Mouse (Mus musculus): ENCODE measurements around the gene Vmn1r219. TPM values are rescaled to one million over a fixed set of nuclear protein-coding genes. Genes with fewer than 3 reads are reported as not detected.
"Not testable (repeated sequence)": the region's sequence is repeated elsewhere in the genome, so short reads cannot be mapped to it uniquely, and the experiment has no call there.

Vmn1r219 gene
- not detected in 2 replicates for polyA plus RNA-seq (2016; fragmentation: Nextera tagmentation; extraction: Ambion mirVana)

DNA sequence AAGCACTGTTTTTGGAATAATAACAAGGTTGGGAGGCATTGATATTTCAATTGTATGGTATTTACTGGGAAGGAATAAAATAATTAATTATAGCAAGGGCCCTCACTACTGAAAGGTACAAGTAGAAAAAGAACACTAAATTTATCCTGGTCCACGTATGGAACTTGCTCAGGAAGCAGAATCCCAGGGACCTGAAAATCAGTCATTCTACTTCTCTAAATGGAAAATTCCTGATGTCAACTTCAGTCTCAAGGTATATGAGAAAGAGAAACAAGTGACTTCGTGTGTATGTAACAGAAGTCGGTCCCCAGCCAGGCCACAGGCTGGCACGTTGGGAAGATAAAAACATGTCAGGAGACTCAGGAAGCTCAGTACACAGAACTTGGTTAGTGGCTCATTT is at the start of gene Vmn1r219:
Vmn1r219 (plus strand) TSS at position 301 of the 400 bp plus-strand sequence.
- ATAC-seq (ENCODE audit: low FRiP score, low read depth): no peak
- Histone ChIP-seq H3K9ac (replicated peaks) (no peak within 1 kb of the TSS), H3K4me1 (no peaks in the 10 kb centered on the region), H3K9me3 (no peaks in the 10 kb centered on the region), H3K27ac (replicated peaks) (no peak within 1 kb of the TSS), H3K27me3 (no peaks in the 10 kb centered on the region), H3K4me3 (no peak within 1 kb of the TSS), H3K36me3 (no peaks in the 10 kb centered on the region), H3K4me2 (replicated peaks) (no peak within 1 kb of the TSS)
- WGBS: 84% methylated on average over 4 of the region's 4 CpGs

DNA sequence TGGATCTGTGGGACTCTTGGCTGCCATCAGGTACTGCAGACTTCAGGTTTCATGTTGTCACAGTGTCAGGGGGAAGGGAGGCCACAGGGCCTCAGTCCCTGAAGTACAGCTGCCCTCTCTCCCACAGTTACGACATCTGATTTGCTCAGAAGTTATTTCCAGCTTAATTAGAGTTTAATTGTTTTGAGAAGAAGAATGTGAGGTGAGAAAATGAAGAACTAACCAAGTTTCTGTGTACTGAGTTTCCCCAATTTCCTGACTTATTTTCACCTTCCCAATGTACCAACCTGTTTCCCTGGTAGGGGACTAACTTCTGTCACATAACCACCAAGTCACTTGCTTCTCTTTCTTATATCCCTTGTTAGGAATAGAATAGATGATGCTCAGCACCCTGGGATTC is 41.0 kb upstream of the Vmn1r219 start, which contains the start of gene Vmn1r217:
Vmn1r217 (minus strand) TSS at position 101 of the 400 bp plus-strand sequence.
- not testable (repeated sequence) for H3K4me3 ChIP-seq; H3K9me3 ChIP-seq; H3K9ac ChIP-seq (replicated peaks); H3K36me3 ChIP-seq; H3K4me2 ChIP-seq (replicated peaks); H3K4me1 ChIP-seq; H3K27me3 ChIP-seq; H3K27ac ChIP-seq (replicated peaks); ATAC-seq (ENCODE audit: low FRiP score, low read depth)
- WGBS: 76% methylated on average over 1 of the region's 1 CpGs

DNA sequence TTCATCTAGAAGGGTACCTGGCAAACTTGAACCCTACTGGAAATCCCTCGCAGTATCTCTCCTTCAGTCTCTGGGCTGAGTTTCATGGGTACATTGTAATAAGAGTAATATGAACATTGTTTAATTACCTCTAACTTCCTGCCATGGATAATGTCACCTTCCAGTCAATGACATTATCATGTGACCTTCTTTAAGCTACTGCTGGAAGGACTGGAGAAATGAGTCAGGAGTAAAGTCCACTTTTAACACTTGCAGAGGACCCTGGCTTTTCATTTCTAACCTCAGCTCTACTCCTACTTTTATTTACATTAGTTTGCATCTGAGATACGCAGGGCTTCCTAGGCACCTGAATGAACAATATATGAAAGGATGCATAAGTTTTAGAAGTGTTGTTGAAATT is 38.5 kb upstream of the Vmn1r219 start:
- H3K9me3 ChIP-seq: no peaks in the 10 kb centered on the region
- 90% methylated on average over 2 of the region's 2 CpGs for WGBS

DNA sequence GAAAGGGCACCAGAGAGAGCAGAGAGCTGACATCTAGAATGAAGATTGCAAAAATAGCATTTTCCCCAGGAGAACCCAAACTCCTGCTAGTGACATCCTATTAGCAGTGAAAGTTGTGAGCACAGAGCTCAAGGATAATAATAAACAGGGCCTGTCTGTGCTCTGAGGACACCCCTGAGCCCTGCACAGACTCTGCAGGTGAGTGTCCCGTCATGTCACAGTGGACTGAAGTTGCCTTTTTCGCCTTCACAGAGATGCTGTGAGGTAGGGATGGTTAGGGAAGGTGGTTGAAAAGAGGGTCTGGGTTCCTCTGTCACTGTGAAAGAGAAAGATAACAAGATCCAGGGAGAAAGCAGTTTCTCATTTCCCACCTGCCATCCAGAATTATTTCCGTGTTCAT is 26.0 kb upstream of the Vmn1r219 start, which contains the start of gene Vmn1r218:
Vmn1r218 (plus strand) TSS at position 57 of the 400 bp plus-strand sequence.
- Histone ChIP-seq H3K4me2 (replicated peaks) (no peak within 1 kb of the TSS), H3K9ac (replicated peaks) (no peak within 1 kb of the TSS), H3K4me3 (no peak within 1 kb of the TSS), H3K27ac (replicated peaks) (no peak within 1 kb of the TSS), H3K36me3 (no peaks in the 10 kb centered on the region), H3K27me3 (no peaks in the 10 kb centered on the region), H3K9me3 (no peaks in the 10 kb centered on the region), H3K4me1 (no peaks in the 10 kb centered on the region)
- no peak for ATAC-seq (ENCODE audit: low FRiP score, low read depth)
- WGBS: 75% methylated on average over 3 of the region's 3 CpGs

More for the DNA sequence above, 38.5 kb upstream of the Vmn1r219 start:
- Histone ChIP-seq H3K9ac (replicated peaks) (no peak overlapping the region), H3K4me1 (no peaks in the 10 kb centered on the region), H3K27me3 (no peaks in the 10 kb centered on the region), H3K27ac (replicated peaks) (no peak overlapping the region), H3K36me3 (no peaks in the 10 kb centered on the region), H3K4me2 (replicated peaks) (no peak overlapping the region), H3K4me3 (no peak overlapping the region)
- no peak for ATAC-seq (ENCODE audit: low FRiP score, low read depth)

DNA sequence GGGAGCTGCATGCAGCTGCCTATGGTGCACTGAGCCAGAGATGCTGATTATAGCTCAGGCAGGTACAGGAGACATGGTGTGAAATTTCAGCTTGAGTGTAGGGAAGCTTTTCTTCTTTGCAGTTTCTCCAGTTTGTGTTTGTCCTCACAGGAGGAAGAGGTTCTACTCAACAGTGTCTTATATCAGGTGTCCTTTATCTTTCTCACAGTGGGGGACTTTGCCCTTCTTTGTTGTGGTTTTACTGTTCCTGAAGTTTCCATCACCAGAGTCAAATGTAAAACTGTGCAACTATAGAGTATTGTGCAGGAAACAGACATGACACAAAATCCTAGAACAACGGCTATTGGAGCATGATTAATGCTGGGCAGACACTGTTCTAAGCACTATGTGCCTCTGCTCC is 25.6 kb upstream of the Vmn1r219 start:
- Histone ChIP-seq H3K9ac (replicated peaks) (no peak overlapping the region), H3K4me1 (no peaks in the 10 kb centered on the region), H3K27ac (replicated peaks) (no peak overlapping the region), H3K27me3 (no peaks in the 10 kb centered on the region), H3K4me2 (replicated peaks) (no peak overlapping the region), H3K4me3 (no peak overlapping the region), H3K36me3 (no peaks in the 10 kb centered on the region), H3K9me3 (no peaks in the 10 kb centered on the region)
- WGBS: 70% methylated on average over 1 of the region's 1 CpGs
- no peak for ATAC-seq (ENCODE audit: low FRiP score, low read depth)

DNA sequence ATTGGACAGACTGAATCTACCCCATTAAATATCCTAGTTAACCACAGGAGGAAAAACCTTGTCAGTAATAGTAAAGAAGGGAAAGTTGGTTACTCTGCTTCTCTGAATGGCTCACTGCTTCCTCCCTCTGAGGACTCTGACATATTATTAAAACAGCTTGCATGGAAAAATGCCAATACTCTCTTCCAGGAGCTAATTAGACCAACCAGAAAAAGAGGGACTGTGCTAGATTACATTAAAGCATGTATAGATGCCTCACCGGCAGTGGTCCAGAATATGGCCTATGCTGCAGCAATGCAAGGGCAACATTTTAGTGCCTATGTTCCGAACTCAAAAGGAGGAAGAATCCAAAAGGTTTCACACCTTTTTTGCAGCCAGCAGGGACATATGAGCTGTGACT is 20.2 kb upstream of the Vmn1r219 start:
- WGBS: 91% methylated on average over 2 of the region's 2 CpGs

DNA sequence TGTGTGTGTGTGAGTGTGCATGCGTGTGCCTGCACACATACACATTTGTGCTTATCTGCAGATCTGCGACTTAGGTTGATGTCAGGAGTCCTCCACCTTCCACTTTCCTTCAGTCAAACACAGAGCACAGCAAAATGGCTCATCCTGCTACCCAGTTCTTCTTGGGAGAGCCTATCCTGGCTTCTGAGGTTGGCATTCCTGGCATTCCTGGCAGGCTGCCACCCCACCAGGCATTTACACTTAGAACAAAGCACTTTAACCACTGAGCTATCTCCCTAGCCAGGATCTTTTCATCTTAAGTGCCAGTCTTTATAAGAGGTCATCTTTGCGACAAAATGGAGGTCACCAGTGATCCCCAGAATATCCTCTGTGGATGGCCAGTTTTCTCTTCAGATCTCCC is 1.3 kb upstream of the Vmn1r219 start:
- no peak overlapping the region for H3K9ac ChIP-seq (replicated peaks)
- 70% methylated on average over 3 of the region's 3 CpGs for WGBS
- H3K4me3 ChIP-seq: no peak overlapping the region
- peak; percentile 34; the same call in 1 of the 2 replicates for ATAC-seq (ENCODE audit: low FRiP score, low read depth)
- H3K4me1 ChIP-seq: no peaks in the 10 kb centered on the region
- H3K27ac ChIP-seq (replicated peaks): no peak overlapping the region
- H3K9me3 ChIP-seq: no peaks in the 10 kb centered on the region
- no peaks in the 10 kb centered on the region for H3K27me3 ChIP-seq
- H3K4me2 ChIP-seq (replicated peaks): no peak overlapping the region
- H3K36me3 ChIP-seq: no peaks in the 10 kb centered on the region

More for the DNA sequence above, 20.2 kb upstream of the Vmn1r219 start:
- Histone ChIP-seq H3K9me3 (no peaks in the 10 kb centered on the region), H3K27me3 (no peaks in the 10 kb centered on the region), H3K27ac (replicated peaks) (no peak overlapping the region), H3K4me3 (no peak overlapping the region), H3K9ac (replicated peaks) (no peak overlapping the region), H3K4me1 (no peaks in the 10 kb centered on the region), H3K36me3 (no peaks in the 10 kb centered on the region), H3K4me2 (replicated peaks) (no peak overlapping the region)
- ATAC-seq (ENCODE audit: low FRiP score, low read depth): no peak

DNA sequence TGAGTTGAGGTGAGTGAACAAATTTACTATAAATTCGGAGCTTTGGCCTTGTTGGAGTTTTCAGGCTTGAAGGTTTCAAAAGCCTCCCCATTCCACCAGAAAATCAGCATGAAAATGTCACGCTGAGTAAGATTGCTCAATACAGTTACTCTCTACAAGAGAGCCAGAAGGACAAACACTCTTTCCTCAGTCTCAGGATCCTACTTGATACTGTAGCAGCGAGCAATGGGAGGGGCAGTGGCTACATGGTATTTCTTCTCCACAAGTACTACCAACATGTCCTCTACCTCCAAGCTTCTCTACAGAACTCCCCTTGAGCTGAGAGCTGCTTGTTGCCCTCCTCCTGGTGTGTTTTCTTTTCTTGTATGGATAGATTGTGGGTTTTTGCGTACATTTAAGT is 7.4 kb downstream of the Vmn1r219 start:
- not testable (repeated sequence) for H3K27ac ChIP-seq (replicated peaks); H3K4me1 ChIP-seq; H3K4me2 ChIP-seq (replicated peaks); H3K4me3 ChIP-seq; H3K9me3 ChIP-seq; H3K27me3 ChIP-seq; H3K36me3 ChIP-seq; ATAC-seq (ENCODE audit: low FRiP score, low read depth); H3K9ac ChIP-seq (replicated peaks)
- WGBS: 85% methylated on average over 4 of the region's 4 CpGs

DNA sequence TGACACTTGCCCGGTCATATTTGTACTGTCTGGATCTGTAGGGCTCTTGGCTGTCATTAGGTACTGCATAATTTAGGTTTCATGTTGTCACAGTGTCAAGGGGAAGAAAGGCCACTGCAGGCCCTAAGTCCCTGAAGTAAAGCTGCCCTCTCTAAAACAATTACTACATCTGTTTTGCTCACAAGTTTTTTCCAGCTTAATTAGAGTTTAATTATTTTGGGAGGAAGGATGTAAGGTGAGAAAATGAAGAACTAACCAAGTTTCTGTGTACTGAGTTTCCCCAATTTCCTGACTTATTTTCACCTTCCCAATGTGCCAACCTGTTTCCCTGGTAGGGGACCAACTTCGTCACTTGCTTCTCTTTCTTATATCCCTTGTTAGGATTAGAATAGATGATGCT is 28.8 kb downstream of the Vmn1r219 start, which contains the start of gene Vmn1r220:
Vmn1r220 (minus strand) TSS at position 101 of the 400 bp plus-strand sequence.
- no peaks in the 10 kb centered on the region for H3K9me3 ChIP-seq
- no peak for ATAC-seq (ENCODE audit: low FRiP score, low read depth)

DNA sequence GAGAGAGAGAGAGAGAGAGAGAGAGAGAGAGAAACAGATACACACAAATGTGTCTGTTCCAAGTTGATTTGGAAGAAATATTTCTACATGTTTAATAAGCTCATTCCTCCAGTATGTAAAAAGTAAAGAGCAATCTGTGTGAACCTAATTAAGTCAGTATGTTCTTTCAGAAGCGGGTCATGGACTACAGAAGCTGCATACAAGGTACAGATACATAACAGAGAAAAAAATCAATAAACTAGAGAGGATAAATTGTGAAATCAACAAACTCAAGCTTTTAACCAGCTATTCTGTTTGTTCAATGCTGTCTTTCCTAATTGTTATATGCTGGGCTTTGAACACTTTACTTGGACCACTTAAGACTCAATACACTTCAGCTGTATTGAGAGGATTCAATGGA is 44.8 kb downstream of the Vmn1r219 start:
- 87% methylated on average over 1 of the region's 1 CpGs for WGBS
- ATAC-seq (ENCODE audit: low FRiP score, low read depth); H3K4me2 ChIP-seq (replicated peaks): not testable (repeated sequence)

More for the DNA sequence above, 28.8 kb downstream of the Vmn1r219 start, which contains the start of gene Vmn1r220:
- no peaks in the 10 kb centered on the region for H3K27me3 ChIP-seq
- no peaks in the 10 kb centered on the region for H3K36me3 ChIP-seq
- H3K4me1 ChIP-seq: no peaks in the 10 kb centered on the region
- WGBS: 88% methylated on average over 2 of the region's 2 CpGs
- H3K9ac ChIP-seq (replicated peaks): no peak within 1 kb of the TSS
- H3K4me2 ChIP-seq (replicated peaks): no peak within 1 kb of the TSS
- no peak within 1 kb of the TSS for H3K4me3 ChIP-seq
- no peak within 1 kb of the TSS for H3K27ac ChIP-seq (replicated peaks)

DNA sequence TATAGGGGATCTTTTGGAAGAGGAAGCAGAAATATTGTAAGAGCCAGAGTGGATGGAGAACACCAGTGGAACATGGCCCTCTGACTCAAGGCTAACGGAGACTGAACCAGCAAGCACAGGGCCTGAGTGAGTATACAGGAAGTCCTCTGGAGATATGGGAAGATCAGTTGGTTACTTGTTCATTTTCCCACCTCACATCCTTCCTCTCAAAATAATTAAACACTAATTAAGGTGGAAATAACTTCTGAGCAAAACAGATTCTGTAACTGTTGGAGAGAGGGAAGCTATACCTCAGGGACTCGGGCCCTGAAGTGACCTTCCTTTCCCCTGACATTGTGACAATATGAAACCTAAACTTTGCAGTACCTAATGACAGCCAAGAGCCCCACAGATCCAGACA is 54.7 kb downstream of the Vmn1r219 start, which contains the start of gene Vmn1r221:
Vmn1r221 (plus strand) TSS at position 301 of the 400 bp plus-strand sequence.
- not testable (repeated sequence) for H3K4me3 ChIP-seq; H3K36me3 ChIP-seq; H3K9ac ChIP-seq (replicated peaks); H3K27me3 ChIP-seq; ATAC-seq (ENCODE audit: low FRiP score, low read depth); H3K9me3 ChIP-seq; H3K27ac ChIP-seq (replicated peaks); H3K4me2 ChIP-seq (replicated peaks); H3K4me1 ChIP-seq
- 86% methylated on average over 2 of the region's 2 CpGs for WGBS

More for the DNA sequence above, 44.8 kb downstream of the Vmn1r219 start:
- not testable (repeated sequence) for H3K9ac ChIP-seq (replicated peaks); H3K36me3 ChIP-seq; H3K27ac ChIP-seq (replicated peaks); H3K9me3 ChIP-seq; H3K4me3 ChIP-seq; H3K4me1 ChIP-seq; H3K27me3 ChIP-seq
